Comparison of ENCODE assay signal across 13 mouse cellular contexts in the genomic region with DNA sequence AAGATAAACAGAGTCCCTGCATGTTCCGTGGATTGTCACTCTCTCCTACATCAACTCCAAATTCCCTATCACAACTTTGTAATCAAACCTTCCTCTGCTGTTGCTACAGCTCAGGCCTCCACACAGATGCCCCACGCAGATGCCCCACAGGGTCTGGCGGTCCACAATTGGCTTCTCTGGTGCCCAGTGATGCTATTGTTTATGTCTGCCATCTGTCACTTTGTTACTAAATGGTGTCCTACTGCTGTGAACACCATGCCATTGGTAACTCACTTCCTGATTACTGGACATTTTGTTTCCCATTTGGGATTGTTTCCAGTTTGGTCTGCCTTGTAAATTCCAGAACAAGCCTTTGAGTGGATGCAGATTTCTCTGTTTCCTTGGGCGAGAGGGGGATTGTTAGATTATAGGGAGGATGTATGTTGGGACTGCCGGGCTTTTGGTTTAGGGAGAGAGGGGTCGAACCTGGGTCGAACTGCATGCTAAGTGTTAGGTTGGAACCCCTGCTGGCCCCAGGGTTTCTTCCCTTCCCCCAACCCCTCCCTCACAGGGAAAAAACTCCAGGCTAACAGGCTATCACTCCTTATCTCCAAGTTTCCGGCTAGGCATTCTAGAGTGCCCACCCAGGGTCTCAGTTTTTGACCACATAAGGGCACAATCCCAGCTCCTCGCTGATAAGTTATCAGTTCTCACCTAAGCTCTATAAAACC. TPM values are rescaled to one million over a fixed set of nuclear protein-coding genes. Genes with fewer than 3 reads are reported as not detected.
A peak's percentile ranks its signal among the peaks of the same experiment; 100 is the strongest.
DNase-seq lines count a peak whose midpoint lies in the region; ATAC-seq and TF ChIP-seq lines count a peak whose summit lies in the region.
"Had no signal": no experiment of that assay in that cellular context is flagged by ENCODE, and none has a peak within 500 bp of the region (broad histone marks: within the 10 kb centered on the region; RNA-seq: fewer than 3 reads in every experiment).

No protein-coding gene starts in this region.

- no peak overlapping the region for H3K4me2 ChIP-seq in forebrain, postnatal 0 days (ENCODE audit: low read depth)
- H3K4me2 ChIP-seq in forebrain, embryonic 11.5 days (ENCODE audit: low read depth, low read length, severe bottlenecking) = no peak overlapping the region
- no peak overlapping the region for H3K4me2 ChIP-seq in hindbrain, postnatal 0 days (ENCODE audit: low read depth, low read length)
- no peak overlapping the region for H3K4me2 ChIP-seq in hindbrain, embryonic 11.5 days (replicated peaks; ENCODE audit: low read depth, low read length)
- no peak overlapping the region for H3K4me2 ChIP-seq in lung, embryonic 16.5 days (ENCODE audit: low read depth, low read length)
- H3K4me2 ChIP-seq: kidney, embryonic 15.5 days had no signal

- no peak for TF ChIP-seq CTCF in forebrain, postnatal 0 days (IDR thresholded peaks at IDR 0.05; ENCODE audit: low read depth)
- TF ChIP-seq CTCF in hindbrain, postnatal 0 days (IDR thresholded peaks at IDR 0.05; ENCODE audit: low read depth) = no peak
- no peak for TF ChIP-seq CTCF in cerebellum, adult 2 months (IDR thresholded peaks at IDR 0.05; ENCODE audit: borderline replicate concordance, insufficient read depth, low read depth, low read length)

- no peak overlapping the region for H3K4me3 ChIP-seq in forebrain, postnatal 0 days (ENCODE audit: low read depth, low read length)
- no peak overlapping the region for H3K4me3 ChIP-seq in forebrain, embryonic 11.5 days (ENCODE audit: low read depth, low read length)
- H3K4me3 ChIP-seq in hindbrain, postnatal 0 days (ENCODE audit: low read length) = no peak overlapping the region
- H3K4me3 ChIP-seq in hindbrain, embryonic 11.5 days (ENCODE audit: low read depth, low read length) = no peak overlapping the region
- no peak overlapping the region for H3K4me3 ChIP-seq in cerebellum, adult 2 months (replicated peaks; ENCODE audit: insufficient read depth, low read depth, low read length)
- H3K4me3 ChIP-seq in lung, embryonic 16.5 days (ENCODE audit: low read length) = no peak overlapping the region
- H3K4me3 ChIP-seq: erythroblast, embryonic 14.5 days; kidney, embryonic 15.5 days had no signal

- no peak for TF ChIP-seq POLR2A in cerebellum, adult 2 months (IDR thresholded peaks at IDR 0.05; ENCODE audit: borderline replicate concordance, insufficient read depth, low read length)

- no peak for ATAC-seq in forebrain, postnatal 0 days
- ATAC-seq in forebrain, embryonic 11.5 days (replicated peaks; ENCODE audit: low FRiP score) = no peak
- 0 out of 2 replicates have a peak, but pooled peaks have one; percentile 8 for ATAC-seq in hindbrain, postnatal 0 days
- no peak for ATAC-seq in hindbrain, embryonic 11.5 days (ENCODE audit: low FRiP score)
- ATAC-seq in lung, embryonic 16.5 days (ENCODE audit: low read depth) = no peak

- no peaks in the 10 kb centered on the region for H3K27me3 ChIP-seq in forebrain, postnatal 0 days (ENCODE audit: insufficient read depth, low read length)
- H3K27me3 ChIP-seq in forebrain, embryonic 11.5 days (ENCODE audit: control insufficient read depth, insufficient read depth, low read length) = no peaks in the 10 kb centered on the region
- H3K27me3 ChIP-seq in hindbrain, postnatal 0 days (ENCODE audit: insufficient read depth, low read length) = no peaks in the 10 kb centered on the region
- no peaks in the 10 kb centered on the region for H3K27me3 ChIP-seq in hindbrain, embryonic 11.5 days (ENCODE audit: control insufficient read depth, insufficient read depth, low read length)
- no peaks in the 10 kb centered on the region for H3K27me3 ChIP-seq in cerebellum, adult 2 months (ENCODE audit: control insufficient read depth, insufficient read depth, low read length)
- H3K27me3 ChIP-seq in lung, embryonic 16.5 days (ENCODE audit: control insufficient read depth, insufficient read depth, low read depth, low read length) = no peaks in the 10 kb centered on the region
- H3K27me3 ChIP-seq: kidney, embryonic 15.5 days had no signal

- no peak overlapping the region for H3K9ac ChIP-seq in forebrain, postnatal 0 days
- no peak overlapping the region for H3K9ac ChIP-seq in forebrain, embryonic 11.5 days (ENCODE audit: low read length)
- H3K9ac ChIP-seq in hindbrain, postnatal 0 days (replicated peaks; ENCODE audit: low read length) = no peak overlapping the region
- no peak overlapping the region for H3K9ac ChIP-seq in hindbrain, embryonic 11.5 days (ENCODE audit: low read depth, low read length)
- no peak overlapping the region for H3K9ac ChIP-seq in lung, embryonic 16.5 days (ENCODE audit: low read length)
- H3K9ac ChIP-seq: kidney, embryonic 15.5 days had no signal

- no peaks in the 10 kb centered on the region for H3K36me3 ChIP-seq in forebrain, postnatal 0 days (ENCODE audit: insufficient read depth)
- H3K36me3 ChIP-seq in forebrain, embryonic 11.5 days (ENCODE audit: control insufficient read depth, insufficient read depth, low read length) = no peaks in the 10 kb centered on the region
- H3K36me3 ChIP-seq in hindbrain, postnatal 0 days (ENCODE audit: insufficient read depth, low read length) = no peaks in the 10 kb centered on the region
- no peaks in the 10 kb centered on the region for H3K36me3 ChIP-seq in hindbrain, embryonic 11.5 days (ENCODE audit: control insufficient read depth, insufficient read depth, low read length)
- no peaks in the 10 kb centered on the region for H3K36me3 ChIP-seq in lung, embryonic 16.5 days (ENCODE audit: control insufficient read depth, insufficient read depth, low read length)
- H3K36me3 ChIP-seq: kidney, embryonic 15.5 days had no signal

- DNase-seq in forebrain, postnatal 0 days = no peak
- DNase-seq in forebrain, embryonic 11.5 days (ENCODE audit: low spot score) = no peak
- peak; percentile 34 for DNase-seq in hindbrain, postnatal 0 days (ENCODE audit: low spot score)
- DNase-seq in hindbrain, embryonic 11.5 days (ENCODE audit: low spot score) = no peak
- DNase-seq in cerebellum, adult 2 months = peak; percentile 87 to 95
- DNase-seq in adrenal gland, adult 2 months = no peak
- DNase-seq in left cerebral cortex, adult 9 months (ENCODE audit: low spot score in 2 of 2) = no peak
- DNase-seq: adrenal gland, postnatal 25 days; thymus, adult 18-20 months had no signal

- WGBS in forebrain, postnatal 0 days = 65% methylated on average over 9 of the region's 9 CpGs
- 62% methylated on average over 9 of the region's 9 CpGs for WGBS in forebrain, embryonic 11.5 days
- 45% methylated on average over 9 of the region's 9 CpGs for WGBS in hindbrain, postnatal 0 days
- WGBS in hindbrain, embryonic 11.5 days = 43% methylated on average over 9 of the region's 9 CpGs
- WGBS in cerebellum, adult 2 months = 16% methylated on average over 9 of the region's 9 CpGs
- 23% methylated on average over 9 of the region's 9 CpGs for WGBS in lung, embryonic 16.5 days

- H3K9me3 ChIP-seq in forebrain, postnatal 0 days (ENCODE audit: low read length) = no peaks in the 10 kb centered on the region
- no peaks in the 10 kb centered on the region for H3K9me3 ChIP-seq in forebrain, embryonic 11.5 days (ENCODE audit: control insufficient read depth, low read length)
- H3K9me3 ChIP-seq in hindbrain, postnatal 0 days (ENCODE audit: low read length) = no peaks in the 10 kb centered on the region
- H3K9me3 ChIP-seq in hindbrain, embryonic 11.5 days (ENCODE audit: control insufficient read depth, low read length) = no peaks in the 10 kb centered on the region
- no peaks in the 10 kb centered on the region for H3K9me3 ChIP-seq in lung, embryonic 16.5 days (ENCODE audit: control insufficient read depth, low read length)
- H3K9me3 ChIP-seq: kidney, embryonic 15.5 days had no signal

- peak overlapping the region; percentile 29; the same call in 1 of the 2 replicates for H3K27ac ChIP-seq in forebrain, postnatal 0 days (ENCODE audit: low read depth, low read length)
- H3K27ac ChIP-seq in forebrain, embryonic 11.5 days (ENCODE audit: low read depth, low read length) = no peak overlapping the region
- 0 out of 2 replicates have a peak overlapping the region, but pooled peaks have one; percentile 1 for H3K27ac ChIP-seq in hindbrain, postnatal 0 days
- H3K27ac ChIP-seq in hindbrain, embryonic 11.5 days (ENCODE audit: low read depth, low read length) = no peak overlapping the region
- H3K27ac ChIP-seq in cerebellum, adult 2 months (ENCODE audit: insufficient read depth, low read length) = peak overlapping the region; percentile 86
- H3K27ac ChIP-seq in lung, embryonic 16.5 days (ENCODE audit: low read length) = peak overlapping the region; percentile 41
- H3K27ac ChIP-seq: kidney, embryonic 15.5 days; macrophage had no signal

- 0 out of 2 replicates have a peak, but pooled peaks cover 4% of the 10 kb centered on the region for H3K4me1 ChIP-seq in forebrain, postnatal 0 days (ENCODE audit: insufficient read depth)
- H3K4me1 ChIP-seq in forebrain, embryonic 11.5 days (replicated peaks; ENCODE audit: control insufficient read depth, insufficient read depth, low read length) = peaks cover 7% of the 10 kb centered on the region; the same call in 1 of the 2 replicates
- peaks cover 4% of the 10 kb centered on the region; the same call in 1 of the 2 replicates for H3K4me1 ChIP-seq in hindbrain, postnatal 0 days (ENCODE audit: insufficient read depth, low read length)
- peaks cover 3% of the 10 kb centered on the region; the same call in 1 of the 2 replicates for H3K4me1 ChIP-seq in hindbrain, embryonic 11.5 days (replicated peaks; ENCODE audit: control insufficient read depth, insufficient read depth, low read length)
- peaks cover 37% of the 10 kb centered on the region for H3K4me1 ChIP-seq in cerebellum, adult 2 months (ENCODE audit: control insufficient read depth, insufficient read depth, low read length)
- peaks cover 38% of the 10 kb centered on the region for H3K4me1 ChIP-seq in lung, embryonic 16.5 days (replicated peaks; ENCODE audit: control insufficient read depth, insufficient read depth, low read length)

RNA-seq across cellular contexts. Expression of a gene that starts 56.6 kb away (rescaled TPM):
- 141 and 146 TPM in 2 replicates for total RNA-seq in forebrain, postnatal 0 days (2014; rRNA removed)
- polyA plus RNA-seq in forebrain, postnatal 0 days (2015; fragmentation: Nextera tagmentation; extraction: Ambion mirVana) = 92.5 and 129 TPM in 2 replicates
- 136 and 141 TPM in 2 replicates for polyA plus RNA-seq in forebrain, embryonic 11.5 days (2014; fragmentation: Nextera tagmentation; extraction: Ambion mirVana)
- 78.9 and 84.2 TPM in 2 replicates for total RNA-seq in hindbrain, postnatal 0 days (2014; rRNA removed)
- 127 and 130 TPM in 2 replicates for polyA plus RNA-seq in hindbrain, postnatal 0 days (2015; fragmentation: Nextera tagmentation; extraction: Ambion mirVana)
- polyA plus RNA-seq in hindbrain, embryonic 11.5 days (2014; fragmentation: Nextera tagmentation; extraction: Ambion mirVana) = 108 and 123 TPM in 2 replicates
- polyA plus RNA-seq in cerebellum, adult 2 months (2012; rRNA removed) = 85.5 and 94.0 TPM in 2 replicates
- 77.3 and 92.6 TPM in 2 replicates for polyA plus RNA-seq in lung, embryonic 16.5 days (2015; fragmentation: Nextera tagmentation; extraction: Ambion mirVana)
- total RNA-seq in adrenal gland, adult 2 months (2021) = 10 to 100 TPM; 67.6 to 84.8 TPM
- 18.9 and 19.5 TPM in 2 replicates for polyA plus RNA-seq in adrenal gland, adult 2 months (2012; rRNA removed)
- polyA plus RNA-seq: erythroblast, embryonic 14.5 days had no signal

RNA-seq across cellular contexts. Expression of a gene that starts 57.9 kb away (rescaled TPM):
- total RNA-seq in forebrain, postnatal 0 days (2014; rRNA removed) = 22.7 and 22.9 TPM in 2 replicates
- 9.3 and 10.7 TPM in 2 replicates for polyA plus RNA-seq in forebrain, postnatal 0 days (2015; fragmentation: Nextera tagmentation; extraction: Ambion mirVana)
- polyA plus RNA-seq in forebrain, embryonic 11.5 days (2014; fragmentation: Nextera tagmentation; extraction: Ambion mirVana) = 11.5 and 11.6 TPM in 2 replicates
- total RNA-seq in hindbrain, postnatal 0 days (2014; rRNA removed) = 18.7 and 21.3 TPM in 2 replicates
- 9.8 and 11.1 TPM in 2 replicates for polyA plus RNA-seq in hindbrain, postnatal 0 days (2015; fragmentation: Nextera tagmentation; extraction: Ambion mirVana)
- 9.1 and 16.8 TPM in 2 replicates for polyA plus RNA-seq in hindbrain, embryonic 11.5 days (2014; fragmentation: Nextera tagmentation; extraction: Ambion mirVana)
- polyA plus RNA-seq in cerebellum, adult 2 months (2012; rRNA removed) = 12.1 and 13.8 TPM in 2 replicates
- 4.6 and 4.8 TPM in 2 replicates for polyA plus RNA-seq in lung, embryonic 16.5 days (2015; fragmentation: Nextera tagmentation; extraction: Ambion mirVana)
- 1 to 10 TPM; 3.4 to 5.7 TPM for total RNA-seq in adrenal gland, adult 2 months (2021)
- polyA plus RNA-seq in adrenal gland, adult 2 months (2012; rRNA removed) = 0.90 and 1.9 TPM in 2 replicates
- polyA plus RNA-seq: erythroblast, embryonic 14.5 days; macrophage had no signal

Comparison
In these comparisons a context has a peak if more than half of its experiments do, and no peak if none do; other contexts are left out.
1. DNase-seq: peak in hindbrain, postnatal 0 days (single experiment) and cerebellum, adult 2 months (2 of 2); none in forebrain, postnatal 0 days (single experiment), forebrain, embryonic 11.5 days (single experiment), hindbrain, embryonic 11.5 days (single experiment), adrenal gland, adult 2 months (single experiment) and left cerebral cortex, adult 9 months (0 of 2).
2. H3K27ac ChIP-seq: peak in forebrain, postnatal 0 days (single experiment), hindbrain, postnatal 0 days (single experiment), cerebellum, adult 2 months (single experiment) and lung, embryonic 16.5 days (single experiment); none in forebrain, embryonic 11.5 days (single experiment) and hindbrain, embryonic 11.5 days (single experiment).